Mouse (Mus musculus) liver, embryonic 16.5 days (tissue): ENCODE measurements around the gene Olfr308. TPM values are rescaled to one million over a fixed set of nuclear protein-coding genes. Genes with fewer than 3 reads are reported as not detected.
"Not testable (repeated sequence)": the region's sequence is repeated elsewhere in the genome, so short reads cannot be mapped to it uniquely, and the experiment has no call there.

Source experiments
- ATAC-seq: fragments of 200-750 bp; cut with Nextera tagmentation; 2 replicates; pipeline ENCODE4 v1.8.0; 2017; ENCODE audit warnings: low read depth, mild to moderate bottlenecking, moderate number of reproducible peaks, moderate library complexity
- H3K27ac ChIP-seq: fragments of 300-500 bp; sonication (generic); 2 replicates; pipeline ENCODE4 v1.5.1; 2014; ENCODE audit warnings: mild to moderate bottlenecking, low read length
- H3K27me3 ChIP-seq: fragments of 300-500 bp; sonication (generic); 2 replicates; pipeline ENCODE4 v1.6.1; 2014; ENCODE audit warnings: low read depth, low read length, mixed read lengths; ENCODE audit not compliant: control insufficient read depth, insufficient read depth
- H3K36me3 ChIP-seq: fragments of 300-500 bp; sonication (generic); 2 replicates; pipeline ENCODE4 v1.6.1; 2014; ENCODE audit warnings: mild to moderate bottlenecking; ENCODE audit not compliant: control insufficient read depth, insufficient read depth
- H3K4me1 ChIP-seq: fragments of 300-500 bp; sonication (generic); 2 replicates; pipeline ENCODE4 v1.6.1; 2014; ENCODE audit warnings: low read depth, low read length, mixed read lengths; ENCODE audit not compliant: control insufficient read depth
- H3K4me2 ChIP-seq: fragments of 300-500 bp; sonication (generic); 2 replicates; pipeline ENCODE4 v1.6.1; 2014; ENCODE audit warnings: low read depth, low read length, mixed read lengths
- H3K4me3 ChIP-seq: fragments of 300-500 bp; sonication (generic); 2 replicates; pipeline ENCODE4 v1.5.1; 2014; ENCODE audit warnings: low read depth, mild to moderate bottlenecking, low read length
- H3K9ac ChIP-seq: fragments of 300-500 bp; sonication (generic); 2 replicates; pipeline ENCODE4 v1.6.1; 2014; ENCODE audit warnings: low read depth, low read length
- H3K9me3 ChIP-seq: fragments of 300-500 bp; sonication (generic); replicated peaks from 2 replicates; pipeline ENCODE4 v1.6.1; 2016; ENCODE audit warnings: low read length; ENCODE audit not compliant: control insufficient read depth
- WGBS: fragments of 180-500 bp; shearing (Covaris S2); extraction: QIAGEN DNeasy Blood & Tissue Kit; methylation state at CpG from one replicate; pipeline ENCODE4 v1.1.7; 2014; ENCODE audit not compliant: insufficient replicate concordance; 5-methylcytosine and 5-hydroxymethylcytosine counted together
- polyA plus RNA-seq: library from polyadenylated mRNA; unstranded; fragments of >200 nt; fragmentation: Nextera tagmentation; extraction: Ambion mirVana; gene quantifications from 2 replicates; pipeline ENCODE4 v1.2.1, GENCODE M21; 2015

Olfr308 gene
- polyA plus RNA-seq, result not detected in 2 replicates

DNA sequence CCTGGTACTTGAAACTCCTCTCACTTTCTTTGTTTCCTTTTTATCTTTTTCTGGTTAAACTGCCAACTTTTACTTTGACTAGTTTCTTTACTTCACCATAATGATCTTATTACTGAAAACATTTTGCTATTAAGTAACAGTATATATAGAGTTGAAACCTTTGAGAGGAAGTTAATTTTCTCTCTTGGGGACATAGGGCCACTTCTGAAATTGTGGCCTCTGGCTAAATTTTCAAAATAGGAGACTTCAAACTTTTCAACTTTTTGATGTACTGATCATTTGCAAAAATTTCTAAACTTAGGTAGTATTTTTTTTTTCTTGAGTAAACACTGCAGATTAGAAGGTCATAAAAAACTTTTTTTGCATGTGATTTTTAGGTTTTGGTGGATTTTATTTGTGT lies at the start of gene Olfr308:
Gene Olfr308 (minus strand): TSS at position 101 of the 400 bp plus-strand sequence.
- H3K9ac ChIP-seq, result no peak within 1 kb of the TSS
- ATAC-seq, result no peak

DNA sequence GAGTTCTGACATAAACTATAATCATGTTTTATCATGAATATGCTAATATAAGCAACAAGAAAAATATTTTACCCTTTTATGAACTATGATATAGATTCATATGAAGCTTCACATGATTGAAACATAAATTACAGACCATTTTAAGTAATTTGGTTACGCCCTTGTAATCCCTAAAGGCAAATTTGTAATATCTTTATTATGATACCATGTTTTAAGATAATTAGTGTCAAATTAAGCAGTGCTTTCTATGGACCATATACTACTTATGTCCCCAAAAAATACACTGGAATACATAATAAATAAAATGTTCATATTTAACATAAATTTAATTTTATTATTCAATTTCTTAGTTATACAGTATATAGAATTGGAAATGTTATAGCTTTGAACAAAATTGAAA lies 41.4 kb upstream of the Olfr308 start, which contains the start of gene Olfr305:
Gene Olfr305 (minus strand): TSS at position 101 of the 400 bp plus-strand sequence.
- Histone ChIP-seq H3K9ac (no peak within 1 kb of the TSS), H3K9me3 (no peaks in the 10 kb centered on the region), H3K27ac (no peak within 1 kb of the TSS), H3K36me3 (no peaks in the 10 kb centered on the region), H3K4me1 (no peaks in the 10 kb centered on the region), H3K27me3 (no peaks in the 10 kb centered on the region), H3K4me2 (no peak within 1 kb of the TSS), H3K4me3 (no peak within 1 kb of the TSS)
- ATAC-seq, result no peak
- WGBS, result 51% methylated on average over 1 of the region's 1 CpGs

More for the DNA sequence above, at the start of gene Olfr308:
- no peaks in the 10 kb centered on the region for H3K36me3 ChIP-seq
- H3K4me3 ChIP-seq, result no peak within 1 kb of the TSS
- H3K27ac ChIP-seq, result no peak within 1 kb of the TSS
- no peak within 1 kb of the TSS for H3K4me2 ChIP-seq
- no peaks in the 10 kb centered on the region for H3K4me1 ChIP-seq
- no peaks in the 10 kb centered on the region for H3K27me3 ChIP-seq
- no peaks in the 10 kb centered on the region for H3K9me3 ChIP-seq

DNA sequence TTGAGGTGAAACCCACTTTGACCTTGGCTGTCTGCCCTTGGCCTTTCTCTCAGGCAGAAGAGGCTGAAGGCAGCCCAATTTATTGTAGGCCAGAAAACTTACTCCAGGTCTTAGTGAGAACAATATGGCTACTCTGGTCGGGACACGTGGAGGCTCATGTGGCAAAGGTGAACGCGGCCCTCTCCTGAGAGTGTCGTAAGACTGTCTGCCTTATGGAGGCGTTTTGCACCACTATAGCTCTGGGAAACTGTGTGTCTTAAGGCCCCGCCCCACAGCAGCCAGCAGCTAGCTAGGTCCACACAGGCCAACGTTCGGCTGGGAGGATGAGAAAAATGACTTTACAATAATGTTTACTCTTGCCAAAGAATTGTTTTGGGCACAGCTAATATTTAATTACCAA lies 20.9 kb upstream of the Olfr308 start:
- not testable (repeated sequence) for H3K9me3 ChIP-seq, H3K4me2 ChIP-seq, H3K9ac ChIP-seq, H3K4me1 ChIP-seq, H3K4me3 ChIP-seq, ATAC-seq, H3K36me3 ChIP-seq, H3K27ac ChIP-seq, H3K27me3 ChIP-seq
- WGBS, result 73% methylated on average over 9 of the region's 9 CpGs

DNA sequence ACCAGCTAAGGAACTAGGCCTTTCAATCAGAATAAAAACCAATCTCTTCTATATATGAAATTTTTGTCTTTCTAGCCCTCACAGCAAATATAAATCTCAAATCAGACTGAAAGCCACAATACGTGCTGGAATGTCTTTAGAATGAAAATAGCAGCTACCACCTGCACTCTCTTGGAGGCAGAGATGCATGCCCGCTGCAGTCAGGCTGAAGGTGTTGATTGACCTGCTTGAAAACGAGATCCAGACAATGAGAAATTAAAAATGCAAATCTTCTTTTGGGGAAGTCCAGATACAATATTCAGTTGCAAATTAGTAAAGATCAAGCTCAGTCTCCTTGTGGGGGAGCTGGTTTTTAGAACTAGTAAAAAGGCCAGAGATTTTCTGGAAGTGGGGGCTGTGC lies 18.8 kb upstream of the Olfr308 start:
- H3K27me3 ChIP-seq, result no peaks in the 10 kb centered on the region
- no peaks in the 10 kb centered on the region for H3K9me3 ChIP-seq
- no peaks in the 10 kb centered on the region for H3K4me1 ChIP-seq
- H3K4me3 ChIP-seq, result no peak overlapping the region
- 49% methylated on average over 3 of the region's 3 CpGs for WGBS
- H3K9ac ChIP-seq, result no peak overlapping the region
- H3K36me3 ChIP-seq, result no peaks in the 10 kb centered on the region
- no peak overlapping the region for H3K27ac ChIP-seq
- ATAC-seq, result no peak
- H3K4me2 ChIP-seq, result no peak overlapping the region

DNA sequence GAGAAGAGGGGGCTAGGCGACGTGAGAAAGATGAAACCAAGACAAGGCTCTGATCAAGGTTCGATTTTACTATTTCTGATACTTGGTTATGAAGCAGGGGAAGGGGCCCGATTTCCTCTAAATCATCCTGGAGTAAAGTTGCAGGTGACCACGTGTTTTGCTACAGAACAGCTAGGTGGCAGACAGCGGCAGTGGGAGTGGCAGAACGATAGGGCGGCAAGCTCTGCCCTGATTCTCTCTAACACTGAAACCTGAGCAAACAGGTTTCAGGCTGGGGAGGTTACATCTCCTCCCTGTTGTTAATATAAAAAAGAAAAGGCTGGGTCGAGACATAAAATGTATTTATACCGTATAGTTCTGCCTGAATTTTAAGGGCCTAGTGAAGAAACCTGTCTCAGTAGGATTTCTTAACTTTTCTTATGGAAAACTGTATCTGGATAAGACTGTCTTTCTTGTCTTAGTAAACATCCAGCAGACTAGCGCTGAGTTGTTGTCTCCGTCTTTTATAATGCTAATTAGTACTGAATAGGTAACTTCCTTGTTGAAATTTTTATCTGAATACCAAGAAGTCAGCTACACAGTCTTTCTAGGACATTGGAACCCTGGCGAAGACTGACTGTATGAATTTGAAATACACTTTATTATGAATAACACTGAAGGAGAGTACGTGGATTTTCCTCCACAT lies 17.6 kb upstream of the Olfr308 start:
- Histone ChIP-seq H3K9me3 (no peaks in the 10 kb centered on the region), H3K4me3 (no peak overlapping the region), H3K27ac (no peak overlapping the region), H3K36me3 (no peaks in the 10 kb centered on the region), H3K27me3 (no peaks in the 10 kb centered on the region), H3K4me1 (no peaks in the 10 kb centered on the region), H3K9ac (no peak overlapping the region), H3K4me2 (no peak overlapping the region)
- WGBS, result 57% methylated on average over 14 of the region's 14 CpGs
- no peak for ATAC-seq

DNA sequence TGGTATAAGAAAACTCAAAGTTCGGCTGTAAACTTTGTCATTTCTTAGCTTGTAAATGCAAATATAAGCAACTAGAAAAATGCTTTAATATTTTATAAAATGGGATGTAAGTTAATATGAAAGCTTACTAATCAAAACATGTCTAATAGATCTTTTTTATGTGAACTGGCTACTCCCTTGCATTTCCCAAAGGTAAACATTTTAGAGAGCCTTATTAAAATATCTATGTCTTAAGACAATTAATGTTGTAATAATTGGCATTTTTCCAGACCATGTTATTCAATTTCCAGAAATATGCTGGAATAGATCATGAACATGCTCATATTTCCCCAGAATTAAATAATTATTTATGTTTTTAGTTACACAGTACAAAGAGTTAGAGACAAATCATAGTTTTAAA lies 12.1 kb upstream of the Olfr308 start, which contains the start of gene Olfr307:
Gene Olfr307 (minus strand): TSS at position 101 of the 400 bp plus-strand sequence.
- Histone ChIP-seq H3K36me3 (no peaks in the 10 kb centered on the region), H3K9ac (no peak within 1 kb of the TSS), H3K4me2 (no peak within 1 kb of the TSS), H3K4me1 (no peaks in the 10 kb centered on the region), H3K27me3 (no peaks in the 10 kb centered on the region), H3K9me3 (no peaks in the 10 kb centered on the region), H3K4me3 (no peak within 1 kb of the TSS), H3K27ac (no peak within 1 kb of the TSS)
- WGBS, result 53% methylated on average over 1 of the region's 1 CpGs
- no peak for ATAC-seq

DNA sequence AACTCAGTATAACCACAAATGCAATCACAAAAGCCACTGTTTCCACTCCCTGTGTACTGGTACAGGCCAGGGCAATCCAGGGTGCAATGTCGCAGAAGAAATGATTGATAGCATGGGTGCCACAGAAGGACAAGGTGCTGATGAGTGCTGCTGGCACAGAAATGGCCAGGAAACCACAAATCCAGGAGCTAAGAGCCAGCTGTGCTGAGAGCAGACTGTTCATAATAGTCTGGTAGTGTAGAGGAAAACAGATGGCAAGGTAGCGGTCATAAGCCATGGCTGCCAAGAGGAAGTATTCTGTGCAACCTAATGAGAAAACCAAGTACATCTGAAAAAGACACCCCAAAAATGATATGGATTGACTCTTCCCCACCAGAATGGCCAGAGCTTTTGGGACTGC lies 4.1 kb downstream of the Olfr308 start:
- H3K4me3 ChIP-seq, result no peak overlapping the region
- no peak overlapping the region for H3K9ac ChIP-seq
- no peak overlapping the region for H3K27ac ChIP-seq
- H3K4me2 ChIP-seq, result no peak overlapping the region
- no peaks in the 10 kb centered on the region for H3K4me1 ChIP-seq
- no peaks in the 10 kb centered on the region for H3K27me3 ChIP-seq
- WGBS, result 75% methylated on average over 2 of the region's 2 CpGs
- ATAC-seq, result no peak
- H3K9me3 ChIP-seq, result no peaks in the 10 kb centered on the region
- H3K36me3 ChIP-seq, result no peaks in the 10 kb centered on the region

DNA sequence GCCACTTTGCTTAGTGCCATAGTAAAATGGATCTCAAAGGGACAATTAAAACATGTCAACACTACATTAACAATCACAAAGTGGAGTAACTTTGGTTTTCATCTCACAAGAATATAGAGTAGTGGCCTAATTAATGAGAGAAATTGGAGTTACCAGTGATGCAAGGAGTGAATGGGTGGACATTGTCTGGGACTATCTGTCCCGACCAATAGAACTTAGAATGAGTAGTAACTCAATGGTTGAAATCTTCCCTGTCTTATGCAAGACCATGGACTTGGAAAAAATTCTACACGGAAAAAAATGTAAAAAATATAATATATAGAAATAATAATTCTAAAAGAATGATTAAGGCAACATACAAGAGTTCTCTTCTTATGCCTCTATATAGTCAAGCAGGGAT lies 11.8 kb downstream of the Olfr308 start, which contains the start of gene Olfr309:
Gene Olfr309 (minus strand): TSS at position 101 of the 400 bp plus-strand sequence.
- H3K9me3 ChIP-seq, result no peaks in the 10 kb centered on the region
- no peak within 1 kb of the TSS for H3K27ac ChIP-seq
- no peak within 1 kb of the TSS for H3K4me2 ChIP-seq
- ATAC-seq, result no peak
- 36% methylated on average over 2 of the region's 2 CpGs for WGBS
- H3K4me3 ChIP-seq, result no peak within 1 kb of the TSS
- no peaks in the 10 kb centered on the region for H3K4me1 ChIP-seq
- H3K27me3 ChIP-seq, result no peaks in the 10 kb centered on the region
- H3K36me3 ChIP-seq, result no peaks in the 10 kb centered on the region
- H3K9ac ChIP-seq, result no peak within 1 kb of the TSS

DNA sequence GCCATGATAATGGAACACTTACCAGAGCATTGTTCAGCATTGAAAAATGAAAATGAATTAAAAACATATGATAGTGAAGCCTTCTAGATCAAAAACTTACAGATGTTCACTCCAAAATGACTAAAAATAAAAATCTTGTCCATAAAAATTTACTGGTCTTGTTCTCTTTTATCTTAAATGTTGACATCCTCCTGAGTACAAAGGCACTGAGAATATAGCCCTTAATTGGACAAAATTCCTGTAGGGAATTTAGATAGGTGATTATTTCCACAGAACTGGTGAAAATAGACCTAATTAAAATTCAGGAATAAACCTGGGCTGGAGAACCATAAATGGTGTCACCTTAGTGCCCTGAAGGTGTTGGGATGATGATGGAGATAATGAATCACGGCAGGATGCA lies 48.4 kb downstream of the Olfr308 start, which contains the start of gene Olfr310:
Gene Olfr310 (minus strand): TSS at position 101 of the 400 bp plus-strand sequence.
- no peak within 1 kb of the TSS for H3K9ac ChIP-seq
- H3K9me3 ChIP-seq, result no peaks in the 10 kb centered on the region
- H3K4me1 ChIP-seq, result no peaks in the 10 kb centered on the region
- ATAC-seq, result no peak
- H3K27ac ChIP-seq, result no peak within 1 kb of the TSS
- H3K27me3 ChIP-seq, result no peaks in the 10 kb centered on the region
- no peaks in the 10 kb centered on the region for H3K36me3 ChIP-seq
- no peak within 1 kb of the TSS for H3K4me2 ChIP-seq
- no peak within 1 kb of the TSS for H3K4me3 ChIP-seq
- 43% methylated on average over 1 of the region's 1 CpGs for WGBS
